Mouse (Mus musculus): ENCODE measurements at regions not wholly inside any gene's neighbourhood (a gene's known extent, or its start where the extent isn't known, plus 50 kb on each side); places are given as distances from the start of the nearest gene placed in this dataset.

- Histone ChIP-seq H3K9me3 (ENCODE audit: low read length) (no peaks in the 10 kb centered on the region), H3K27me3 (ENCODE audit: insufficient read depth, low read length) (no peaks in the 10 kb centered on the region), H3K27ac (ENCODE audit: low read depth) (no peak overlapping the region), H3K9ac (replicated peaks) (no peak overlapping the region), H3K4me3 (ENCODE audit: low read depth, low read length) (no peak overlapping the region), H3K4me1 (ENCODE audit: insufficient read depth) (no peaks in the 10 kb centered on the region), H3K36me3 (replicated peaks; ENCODE audit: insufficient read depth, low read length) (no peaks in the 10 kb centered on the region), H3K4me2 (ENCODE audit: low read depth, low read length) (no peak overlapping the region)
- TF ChIP-seq EP300 (IDR thresholded peaks at IDR 0.05; ENCODE audit: low read depth) (no peak), CTCF (IDR thresholded peaks at IDR 0.05; ENCODE audit: low read depth) (no peak)
- WGBS (ENCODE audit: insufficient replicate concordance), result 76% methylated on average over 3 of the region's 3 CpGs
- DNase-seq (no peak), ATAC-seq (no peak)
These were observed 1127.5 kb upstream of the Zeb2 start for GRCm38 (mm10) chr2:46244697-46245096.

- H3K36me3 ChIP-seq (replicated peaks; ENCODE audit: insufficient read depth, low read length), result no peaks in the 10 kb centered on the region
- H3K27me3 ChIP-seq (ENCODE audit: insufficient read depth, low read length), result no peaks in the 10 kb centered on the region
- H3K9ac ChIP-seq (replicated peaks), result no peak overlapping the region
- no peaks in the 10 kb centered on the region for H3K4me1 ChIP-seq (ENCODE audit: insufficient read depth)
- no peak for DNase-seq
- ATAC-seq, result no peak
- H3K9me3 ChIP-seq (ENCODE audit: low read length), result no peaks in the 10 kb centered on the region
- no peak overlapping the region for H3K27ac ChIP-seq (ENCODE audit: low read depth)
- TF ChIP-seq EP300 (IDR thresholded peaks at IDR 0.05; ENCODE audit: low read depth), result no peak
- no peak for TF ChIP-seq CTCF (IDR thresholded peaks at IDR 0.05; ENCODE audit: low read depth)
- H3K4me2 ChIP-seq (ENCODE audit: low read depth, low read length), result no peak overlapping the region
- H3K4me3 ChIP-seq (ENCODE audit: low read depth, low read length), result no peak overlapping the region
These were observed 1125.6 kb upstream of the Zeb2 start for GRCm38 (mm10) chr2:46242806-46243205.

GRCm38 (mm10) chr2:46239874-46240273 is 1122.7 kb upstream of the Zeb2 start:
- 72% methylated on average over 4 of the region's 4 CpGs for WGBS (ENCODE audit: insufficient replicate concordance)
- DNase-seq (no peak), ATAC-seq (no peak)
- no peak overlapping the region for H3K4me2 ChIP-seq (ENCODE audit: low read depth, low read length)
- H3K27me3 ChIP-seq (ENCODE audit: insufficient read depth, low read length), result no peaks in the 10 kb centered on the region
- no peaks in the 10 kb centered on the region for H3K36me3 ChIP-seq (replicated peaks; ENCODE audit: insufficient read depth, low read length)
- no peak for TF ChIP-seq CTCF (IDR thresholded peaks at IDR 0.05; ENCODE audit: low read depth)
- TF ChIP-seq EP300 (IDR thresholded peaks at IDR 0.05; ENCODE audit: low read depth), result no peak
- H3K9ac ChIP-seq (replicated peaks), result no peak overlapping the region
- H3K4me3 ChIP-seq (ENCODE audit: low read depth, low read length), result no peak overlapping the region
- H3K27ac ChIP-seq (ENCODE audit: low read depth), result no peak overlapping the region
- no peaks in the 10 kb centered on the region for H3K9me3 ChIP-seq (ENCODE audit: low read length)
- no peaks in the 10 kb centered on the region for H3K4me1 ChIP-seq (ENCODE audit: insufficient read depth)

- Histone ChIP-seq H3K9me3 (ENCODE audit: low read length) (no peaks in the 10 kb centered on the region), H3K4me1 (ENCODE audit: insufficient read depth) (no peaks in the 10 kb centered on the region), H3K36me3 (replicated peaks; ENCODE audit: insufficient read depth, low read length) (no peaks in the 10 kb centered on the region), H3K4me2 (ENCODE audit: low read depth, low read length) (no peak overlapping the region), H3K27me3 (ENCODE audit: insufficient read depth, low read length) (no peaks in the 10 kb centered on the region), H3K4me3 (ENCODE audit: low read depth, low read length) (no peak overlapping the region), H3K27ac (ENCODE audit: low read depth) (no peak overlapping the region), H3K9ac (replicated peaks) (no peak overlapping the region)
- no peak for TF ChIP-seq EP300 (IDR thresholded peaks at IDR 0.05; ENCODE audit: low read depth)
- TF ChIP-seq CTCF (IDR thresholded peaks at IDR 0.05; ENCODE audit: low read depth), result no peak
- 73% methylated on average over 2 of the region's 2 CpGs for WGBS (ENCODE audit: insufficient replicate concordance)
- DNase-seq (no peak), ATAC-seq (no peak)
These were observed 1113.7 kb upstream of the Zeb2 start for GRCm38 (mm10) chr2:46230791-46231450.

- Histone ChIP-seq H3K9ac (replicated peaks) (no peak overlapping the region), H3K9me3 (ENCODE audit: low read length) (no peaks in the 10 kb centered on the region), H3K4me3 (ENCODE audit: low read depth, low read length) (no peak overlapping the region), H3K27me3 (ENCODE audit: insufficient read depth, low read length) (no peaks in the 10 kb centered on the region), H3K36me3 (replicated peaks; ENCODE audit: insufficient read depth, low read length) (no peaks in the 10 kb centered on the region), H3K4me1 (ENCODE audit: insufficient read depth) (no peaks in the 10 kb centered on the region), H3K27ac (ENCODE audit: low read depth) (no peak overlapping the region), H3K4me2 (ENCODE audit: low read depth, low read length) (no peak overlapping the region)
- WGBS (ENCODE audit: insufficient replicate concordance), result 77% methylated on average over 7 of the region's 7 CpGs
- DNase-seq (peak; percentile 14), ATAC-seq (no peak)
- TF ChIP-seq CTCF (IDR thresholded peaks at IDR 0.05; ENCODE audit: low read depth), result peak; percentile 34
- TF ChIP-seq EP300 (IDR thresholded peaks at IDR 0.05; ENCODE audit: low read depth), result no peak
These were observed 1101.3 kb upstream of the Zeb2 start for GRCm38 (mm10) chr2:46218336-46218957.

- no peak overlapping the region for H3K4me2 ChIP-seq (ENCODE audit: low read depth, low read length)
- H3K27ac ChIP-seq (ENCODE audit: low read depth), result no peak overlapping the region
- no peaks in the 10 kb centered on the region for H3K4me1 ChIP-seq (ENCODE audit: insufficient read depth)
- no peaks in the 10 kb centered on the region for H3K36me3 ChIP-seq (replicated peaks; ENCODE audit: insufficient read depth, low read length)
- TF ChIP-seq EP300 (IDR thresholded peaks at IDR 0.05; ENCODE audit: low read depth) (no peak), CTCF (IDR thresholded peaks at IDR 0.05; ENCODE audit: low read depth) (no peak)
- H3K9ac ChIP-seq (replicated peaks), result no peak overlapping the region
- H3K4me3 ChIP-seq (ENCODE audit: low read depth, low read length), result no peak overlapping the region
- whole genome bisulfite sequencing (ENCODE audit: insufficient replicate concordance), result 35% methylated on average over 1 of the region's 1 CpGs
- no peaks in the 10 kb centered on the region for H3K9me3 ChIP-seq (ENCODE audit: low read length)
- H3K27me3 ChIP-seq (ENCODE audit: insufficient read depth, low read length), result no peaks in the 10 kb centered on the region
- DNase-seq (no peak), ATAC-seq (no peak)
These were observed 1082.1 kb upstream of the Zeb2 start for GRCm38 (mm10) chr2:46199341-46199740.
